Mouse (Mus musculus): ENCODE data around the gene Cldn2.

Cldn2 gene

GRCm38 (mm10) chrX:139808501-139808900, 7.9 kb downstream of the Cldn2 start:
- no peak for DNase-seq

DNA sequence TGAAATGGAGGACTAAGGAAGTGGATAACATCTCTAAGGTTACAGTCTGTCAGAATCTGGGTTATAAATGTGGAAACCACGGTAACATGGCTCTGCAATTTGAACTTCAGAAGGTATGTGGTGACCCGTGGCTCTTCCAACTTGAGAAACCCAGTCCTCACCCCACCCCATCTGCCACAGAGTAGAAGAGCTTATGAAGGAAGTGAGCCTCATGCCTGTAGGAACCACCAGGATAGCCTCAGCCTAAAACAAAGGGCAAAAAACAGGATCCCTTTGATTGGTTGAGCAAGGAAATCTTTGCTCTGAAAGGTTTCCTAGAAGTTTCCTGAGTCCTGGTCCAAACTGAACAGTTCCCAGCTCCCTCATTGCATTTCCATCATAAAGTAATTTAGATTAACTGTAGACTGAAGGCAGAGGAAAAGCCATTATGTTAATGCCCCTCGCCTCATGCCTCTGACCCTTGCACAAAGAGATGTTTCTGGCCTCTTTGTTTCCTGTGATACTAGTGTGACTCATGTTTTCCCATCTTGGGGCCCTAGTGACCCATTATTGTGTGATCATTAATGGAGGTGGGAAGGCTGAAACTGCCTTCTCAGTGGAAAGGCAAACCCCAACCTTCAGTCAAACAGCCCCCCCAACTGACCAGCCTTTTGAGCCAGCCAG, 12.1 kb downstream of the Cldn2 start:
- DNase-seq = no peak

- no peak for DNase-seq
These were observed 12.8 kb downstream of the Cldn2 start for GRCm38 (mm10) chrX:139813299-139814002.

- DNase-seq = no peak
These were observed 13.5 kb downstream of the Cldn2 start for GRCm38 (mm10) chrX:139814018-139814635.

GRCm38 (mm10) chrX:139815201-139815600, 14.6 kb downstream of the Cldn2 start:
- DNase-seq = no peak

GRCm38 (mm10) chrX:139825402-139825801, 24.8 kb downstream of the Cldn2 start:
- DNase-seq = no peak

DNA sequence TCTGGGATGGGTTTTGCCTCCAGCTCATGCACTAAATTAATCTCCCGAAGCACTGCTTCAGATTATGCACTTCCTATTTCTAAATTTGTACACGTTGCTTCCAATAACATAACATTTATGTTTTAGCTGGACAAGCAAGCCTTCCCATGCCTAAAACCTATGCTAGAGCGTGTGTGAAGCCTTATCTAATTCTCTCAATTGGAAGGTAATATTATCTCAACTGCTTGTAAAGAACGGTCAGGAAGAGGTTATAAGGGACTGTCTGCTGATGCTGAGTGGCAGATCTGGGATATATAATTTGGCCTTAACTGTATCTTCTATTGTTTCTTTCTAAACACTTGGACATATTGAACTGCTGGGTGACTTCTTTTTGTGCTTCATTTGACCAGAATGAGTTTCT, 26.3 kb downstream of the Cldn2 start:
- DNase-seq = no peak

- DNase-seq = no peak
These were observed 27.9 kb downstream of the Cldn2 start for GRCm38 (mm10) chrX:139828363-139829092.

- peak; percentile 55 for DNase-seq
These were observed 31.8 kb downstream of the Cldn2 start for GRCm38 (mm10) chrX:139832464-139832863.

GRCm38 (mm10) chrX:139839057-139839456, 38.4 kb downstream of the Cldn2 start:
- peak; percentile 6 for DNase-seq

- no peak for DNase-seq
These were observed 40.5 kb downstream of the Cldn2 start for GRCm38 (mm10) chrX:139841091-139841490.

- no peak for DNase-seq
These were observed 54.2 kb downstream of the Cldn2 start for GRCm38 (mm10) chrX:139854795-139855194.

GRCm38 (mm10) chrX:139859402-139859801, 58.8 kb downstream of the Cldn2 start:
- DNase-seq = no peak
